12 mouse cellular contexts compared by ENCODE assay signal in genomic region chr6:84892926-84893772, GRCm38 (mm10).
DNase-seq lines count a peak whose midpoint lies in the region; ATAC-seq and TF ChIP-seq lines count a peak whose summit lies in the region.
"Had no signal": no experiment of that assay in that cellular context is flagged by ENCODE, and none has a peak within 500 bp of the region (broad histone marks: within the 10 kb centered on the region; RNA-seq: fewer than 3 reads in every experiment).

No protein-coding gene starts in this region.

- H3K27me3 ChIP-seq in kidney, postnatal 0 days (ENCODE audit: insufficient read depth, low read length), result no peaks in the 10 kb centered on the region
- H3K27me3 ChIP-seq: liver, embryonic 12.5 days had no signal

- WGBS in kidney, postnatal 0 days, result 24% methylated on average over 5 of the region's 5 CpGs

- no peaks in the 10 kb centered on the region for H3K9me3 ChIP-seq in kidney, postnatal 0 days (replicated peaks; ENCODE audit: low read length)
- H3K9me3 ChIP-seq: liver, embryonic 12.5 days had no signal

- H3K27ac ChIP-seq in gastrocnemius, adult 2 months, result peak overlapping the region; percentile 12; the same call in 1 of the 2 replicates
- H3K27ac ChIP-seq in kidney, postnatal 0 days, result no peak overlapping the region
- H3K27ac ChIP-seq: liver, embryonic 12.5 days had no signal

- H3K4me3 ChIP-seq in gastrocnemius, adult 2 months, result no peak overlapping the region
- no peak overlapping the region for H3K4me3 ChIP-seq in kidney, postnatal 0 days (replicated peaks; ENCODE audit: low read depth, low read length)
- H3K4me3 ChIP-seq: erythroblast, embryonic 14.5 days; liver, embryonic 12.5 days had no signal

- ATAC-seq in kidney, postnatal 0 days (replicated peaks; ENCODE audit: low FRiP score, low read depth), result no peak
- ATAC-seq: activated CD4-positive, CD25-positive, alpha-beta regulatory T cell, adult 4 months; liver, embryonic 12.5 days had no signal

- peaks cover 9% of the 10 kb centered on the region; the same call in 1 of the 2 replicates for H3K4me1 ChIP-seq in kidney, postnatal 0 days (replicated peaks; ENCODE audit: insufficient read depth, low read length)

- intact Hi-C loops in gastrocnemius, adult 2 months (cut with DNase I), result no loop called here

- no peak overlapping the region for H3K4me2 ChIP-seq in kidney, postnatal 0 days (ENCODE audit: low read length)
- H3K4me2 ChIP-seq: liver, embryonic 12.5 days had no signal

- H3K9ac ChIP-seq in kidney, postnatal 0 days (ENCODE audit: low read depth, low read length), result no peak overlapping the region
- H3K9ac ChIP-seq: liver, embryonic 12.5 days had no signal

- no peak for DNase-seq in gastrocnemius, adult 2 months
- no peak for DNase-seq in gastrocnemius, postnatal 4 days (ENCODE audit: low spot score in 2 of 2)
- DNase-seq in kidney, postnatal 0 days (ENCODE audit: low spot score), result peak; percentile 36
- DNase-seq in kidney, postnatal 10 days, result no peak
- peak; percentile 63 for DNase-seq in brain, adult 2 months (ENCODE audit: low read depth, low spot score)
- DNase-seq in lung, postnatal 14 days, result peak; percentile 7
- no peak for DNase-seq in thymus, adult 18-20 months
- DNase-seq in testis, postnatal 14 days (ENCODE audit: low spot score), result no peak
- DNase-seq: cerebellum, adult 11-12 months had no signal

- TF ChIP-seq CTCF in gastrocnemius, adult 2 months (IDR thresholded peaks at IDR 0.05), result no peak
- TF ChIP-seq CTCF in kidney, postnatal 0 days (IDR thresholded peaks at IDR 0.05; ENCODE audit: low read depth), result no peak

- H3K36me3 ChIP-seq in kidney, postnatal 0 days (ENCODE audit: insufficient read depth, low read length), result no peaks in the 10 kb centered on the region
- H3K36me3 ChIP-seq: liver, embryonic 12.5 days had no signal

Comparison
In these comparisons a context has a peak if more than half of its experiments do, and no peak if none do; other contexts are left out.
1. DNase-seq: peak in kidney, postnatal 0 days (single experiment), brain, adult 2 months (single experiment) and lung, postnatal 14 days (single experiment); none in gastrocnemius, adult 2 months (single experiment), gastrocnemius, postnatal 4 days (0 of 2), kidney, postnatal 10 days (single experiment), thymus, adult 18-20 months (0 of 2) and testis, postnatal 14 days (single experiment).